Mouse (Mus musculus) small intestine, adult 2 months (tissue): ENCODE results near the gene Tomm40.

Experiments
- CTCF ChIP-seq: fragments of 200-500 bp; IDR thresholded peaks from 2 replicates; pipeline ENCODE4 v1.5.1; 2012; ENCODE audit warnings: low read depth, mild to moderate bottlenecking, control low read depth, inconsistent platforms, low read length, moderate library complexity, mixed read lengths; ENCODE audit not compliant: insufficient replicate concordance, insufficient read length; ENCODE audit errors: extremely low read depth
- POLR2A ChIP-seq: fragments of 200-500 bp; IDR thresholded peaks from 2 replicates; pipeline ENCODE4 v1.6.1; 2012; ENCODE audit warnings: low read depth, mild to moderate bottlenecking, control low read depth, inconsistent platforms, low read length, moderate library complexity

DNA sequence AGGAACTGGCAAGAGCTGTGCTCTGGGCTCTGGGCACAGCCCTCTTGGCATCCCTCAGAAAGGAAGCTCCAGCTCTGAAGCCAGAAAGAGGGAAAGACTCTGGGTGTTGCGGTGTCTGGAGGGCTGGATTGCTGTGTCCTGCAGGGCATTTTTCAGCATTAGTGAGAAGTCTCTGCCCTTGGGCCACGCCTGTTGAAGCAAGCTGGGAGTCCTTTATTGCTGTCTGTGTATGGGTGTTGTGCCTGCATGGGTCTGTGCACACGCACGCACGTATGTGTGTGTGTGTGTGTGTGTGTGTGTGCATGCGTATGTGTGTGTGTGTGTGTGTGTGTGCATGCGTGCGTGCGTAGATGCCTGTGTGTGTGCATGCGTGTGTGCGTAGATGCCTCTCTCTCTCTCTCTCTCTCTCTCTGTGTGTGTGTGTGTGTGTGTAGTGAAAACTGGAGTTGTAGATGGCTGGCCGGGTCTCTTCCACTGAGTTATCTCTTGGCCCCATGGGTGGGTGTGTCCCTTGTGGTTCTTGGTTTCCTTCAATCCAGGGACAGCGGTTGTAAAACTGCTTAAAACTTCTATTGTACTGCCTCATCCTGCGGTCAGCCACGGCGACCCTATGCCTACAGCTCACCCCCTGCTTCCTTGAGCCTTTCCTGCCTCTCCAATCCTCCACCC lies 21.3 kb upstream of the Tomm40 start:
- no peak for TF ChIP-seq POLR2A
- TF ChIP-seq CTCF = no peak
